Mouse (Mus musculus) MEL-GATA-1-ER (cell line): ENCODE measurements around the gene Cpne9.
"Not testable (repeated sequence)": the region's sequence is repeated elsewhere in the genome, so short reads cannot be mapped to it uniquely, and the experiment has no call there.

Experiments used
- DNase-seq: peaks from one replicate; pipeline ENCODE4 v3.0.0-alpha.2; 2012; ENCODE audit warnings: low read depth; ENCODE audit errors: extremely low read depth

Cpne9 gene

DNA sequence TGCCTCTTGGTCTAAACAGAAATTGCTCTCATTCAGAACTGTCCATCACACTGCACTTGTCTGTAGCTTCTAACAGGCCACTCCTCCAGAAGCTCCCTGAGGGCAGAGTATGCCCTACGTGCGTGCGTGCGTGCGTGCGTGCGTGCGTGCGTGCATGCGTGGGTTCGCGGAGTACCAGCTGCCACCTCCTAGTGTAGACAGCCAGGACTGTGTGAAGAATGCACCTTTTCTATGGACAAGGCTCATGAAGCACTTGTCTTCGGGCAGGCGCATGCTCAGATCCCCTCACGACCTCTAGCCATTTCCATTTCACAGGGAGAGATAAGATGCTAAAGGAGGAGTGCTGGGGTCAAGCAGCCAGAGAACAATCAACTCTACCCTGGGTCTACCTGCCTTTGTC lies 7.2 kb downstream of the Cpne9 start:
- no peak for DNase-seq

DNA sequence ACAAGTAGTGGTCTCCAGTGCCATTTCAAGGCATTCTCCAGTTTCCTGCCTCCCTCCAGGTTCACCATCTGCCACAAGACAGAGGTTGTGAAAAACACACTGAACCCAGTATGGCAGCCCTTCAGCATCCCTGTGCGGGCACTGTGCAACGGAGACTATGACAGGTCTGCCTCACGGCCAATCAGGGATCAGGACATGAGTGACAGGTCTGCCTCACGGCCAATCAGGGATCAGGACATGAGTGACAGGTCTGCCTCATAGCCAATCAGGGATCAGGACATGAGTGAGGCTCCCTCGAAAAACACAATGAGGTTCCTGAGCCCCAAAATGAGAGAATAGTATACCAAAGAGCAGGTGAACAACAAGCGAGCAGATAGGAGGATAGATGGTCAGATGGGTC lies 8.2 kb downstream of the Cpne9 start:
- no peak for DNase-seq

DNA sequence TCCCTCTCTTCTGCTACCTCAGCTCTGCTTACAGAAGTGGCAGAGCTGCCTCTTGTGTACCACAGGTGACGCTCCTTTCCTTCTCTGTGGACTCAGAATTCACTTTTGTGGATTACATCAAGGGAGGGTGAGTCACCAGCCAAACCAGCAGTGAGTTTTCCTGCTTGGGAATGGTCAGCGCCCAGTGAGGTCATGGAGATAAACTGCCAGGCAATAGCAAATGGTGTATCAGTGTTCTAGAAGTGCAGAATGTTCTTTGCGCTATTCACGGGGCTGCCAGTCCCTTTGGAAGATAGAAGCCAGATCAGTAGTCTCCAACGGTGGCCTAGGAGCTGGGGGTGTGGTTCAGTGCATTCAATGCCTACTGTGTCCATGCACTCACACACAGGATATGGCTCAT lies 10.8 kb downstream of the Cpne9 start:
- DNase-seq = no peak

DNA sequence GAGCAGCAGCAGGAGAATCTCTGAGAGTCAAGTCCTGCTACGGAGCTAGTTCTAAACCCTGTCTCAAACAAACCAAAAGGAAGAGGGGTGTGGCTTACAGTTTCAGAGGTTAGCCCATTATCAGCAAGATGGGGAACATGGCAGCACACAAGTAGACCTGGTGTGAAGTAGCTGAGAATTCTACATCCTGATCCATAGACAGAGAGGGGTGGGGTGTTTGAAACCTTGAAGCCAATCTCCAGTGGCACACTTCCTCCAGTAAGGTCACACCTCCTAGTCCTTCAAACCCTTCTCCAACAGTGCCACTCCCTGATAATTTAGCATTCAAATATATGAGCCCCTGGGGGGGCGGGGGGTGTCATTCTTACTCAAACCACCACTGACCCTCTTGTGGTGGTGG lies 13.9 kb downstream of the Cpne9 start:
- DNase-seq = no peak

DNA sequence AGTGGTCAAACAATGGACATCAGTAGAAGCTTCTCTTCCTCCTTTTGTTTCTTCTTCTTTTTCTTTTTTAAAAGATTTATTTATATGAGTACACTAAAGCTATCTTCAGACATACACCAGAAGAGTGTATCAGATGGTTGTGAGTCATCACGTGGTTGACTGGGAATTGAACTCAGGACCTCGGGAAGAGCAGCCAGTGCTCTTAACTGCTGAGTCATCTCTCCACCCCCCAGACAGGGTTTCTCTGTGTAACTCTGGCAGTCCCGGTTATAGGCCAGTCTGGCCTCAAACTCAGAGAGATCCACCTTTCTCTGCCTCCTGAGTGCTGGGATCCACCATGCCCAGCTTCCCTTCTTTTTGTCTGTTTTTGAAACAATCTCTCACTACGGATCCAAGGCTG lies 14.5 kb downstream of the Cpne9 start:
- no peak for DNase-seq

DNA sequence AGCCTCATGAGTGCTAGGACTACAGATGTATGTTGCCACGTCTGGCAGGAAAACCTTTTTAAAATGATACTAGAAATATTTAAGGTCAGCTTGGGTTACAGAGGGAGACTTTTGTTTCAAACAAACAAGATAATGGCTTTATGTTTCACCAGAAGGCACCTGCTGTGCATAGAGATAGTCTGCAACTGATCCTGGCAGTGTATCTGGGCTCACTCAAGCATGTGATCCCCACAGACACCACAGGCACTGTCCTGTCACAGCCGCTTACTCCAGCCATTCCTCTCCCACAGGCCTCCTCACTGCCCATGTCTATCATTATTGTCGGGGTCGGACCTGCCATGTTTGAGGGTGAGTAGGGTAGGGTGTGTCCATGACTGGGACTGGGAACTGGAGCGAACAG lies 19.2 kb downstream of the Cpne9 start:
- no peak for DNase-seq

DNA sequence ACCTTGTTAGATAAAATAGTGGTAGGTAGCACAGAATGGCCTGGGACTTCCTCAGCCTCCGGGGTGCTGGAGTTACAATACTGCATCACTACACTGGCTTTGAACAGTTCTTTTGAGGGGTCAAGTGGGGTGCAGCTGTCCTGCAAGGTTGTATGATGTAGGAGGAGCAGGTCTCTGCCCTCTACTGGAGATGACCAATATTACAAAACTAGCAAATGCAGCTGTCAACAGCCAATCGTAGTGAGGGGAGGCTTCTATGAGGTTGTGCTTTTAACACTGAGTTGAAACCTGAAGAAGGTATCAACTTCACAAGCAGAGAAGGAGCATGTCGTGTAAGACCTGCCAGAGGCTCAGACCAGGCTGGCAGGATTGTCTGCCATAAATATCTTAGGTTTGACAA lies 20.2 kb downstream of the Cpne9 start:
- no peak for DNase-seq

DNA sequence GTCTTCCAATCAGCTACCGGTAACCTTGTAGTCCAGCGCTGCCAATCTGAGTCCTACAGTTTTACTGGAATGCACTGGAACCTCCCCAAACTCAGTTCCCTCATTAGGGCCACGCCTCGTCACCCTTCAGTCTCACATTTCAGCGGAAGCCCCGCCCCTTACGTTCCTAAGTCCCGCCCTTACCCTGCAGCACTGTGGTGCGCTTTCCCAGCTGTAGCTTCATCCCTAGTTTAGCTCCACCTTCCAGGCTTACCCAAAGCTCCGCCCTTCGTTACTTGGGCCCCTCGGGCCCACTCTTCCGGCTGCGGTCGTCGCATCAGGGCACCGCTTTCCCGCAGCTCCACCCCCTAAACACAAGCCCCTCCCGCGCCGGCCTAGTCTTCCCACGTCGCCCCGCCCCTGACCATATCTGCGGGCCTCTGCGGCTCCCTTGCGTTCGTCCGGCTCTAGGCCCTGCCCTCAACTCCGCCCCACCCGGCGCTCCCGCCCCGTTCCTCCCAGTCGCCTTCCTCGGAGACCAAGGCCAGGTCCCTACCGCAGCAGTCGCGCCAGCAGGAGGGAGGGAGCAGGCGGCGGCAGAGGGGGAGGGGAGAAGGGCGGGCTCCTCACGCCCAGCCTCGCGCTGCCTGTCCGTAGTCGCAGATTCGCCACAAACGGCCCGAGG lies 24.3 kb downstream of the Cpne9 start:
- peak; percentile 97 for DNase-seq

DNA sequence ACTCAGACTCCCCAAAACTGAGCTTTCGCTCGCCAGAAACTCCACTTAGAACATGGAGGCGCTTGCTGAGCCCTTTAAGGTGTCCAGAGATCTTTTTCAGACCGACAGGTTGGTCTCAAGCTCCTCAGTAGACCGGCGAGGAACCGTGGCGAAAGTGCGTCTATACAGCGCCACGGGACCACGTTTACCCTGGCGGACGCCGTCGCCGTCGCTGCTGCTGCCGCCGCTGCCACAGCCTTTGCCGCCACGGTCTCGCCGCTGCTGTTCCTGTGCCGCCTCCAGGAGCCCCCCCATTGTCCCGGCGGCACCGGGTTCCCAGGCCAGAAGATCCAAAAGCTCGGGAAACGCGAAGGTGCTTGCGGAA lies 24.9 kb downstream of the Cpne9 start, which contains the start of gene Brpf1:
Gene Brpf1 (plus strand): TSS at position 152 of the 364 bp plus-strand sequence.
- no peak for DNase-seq

DNA sequence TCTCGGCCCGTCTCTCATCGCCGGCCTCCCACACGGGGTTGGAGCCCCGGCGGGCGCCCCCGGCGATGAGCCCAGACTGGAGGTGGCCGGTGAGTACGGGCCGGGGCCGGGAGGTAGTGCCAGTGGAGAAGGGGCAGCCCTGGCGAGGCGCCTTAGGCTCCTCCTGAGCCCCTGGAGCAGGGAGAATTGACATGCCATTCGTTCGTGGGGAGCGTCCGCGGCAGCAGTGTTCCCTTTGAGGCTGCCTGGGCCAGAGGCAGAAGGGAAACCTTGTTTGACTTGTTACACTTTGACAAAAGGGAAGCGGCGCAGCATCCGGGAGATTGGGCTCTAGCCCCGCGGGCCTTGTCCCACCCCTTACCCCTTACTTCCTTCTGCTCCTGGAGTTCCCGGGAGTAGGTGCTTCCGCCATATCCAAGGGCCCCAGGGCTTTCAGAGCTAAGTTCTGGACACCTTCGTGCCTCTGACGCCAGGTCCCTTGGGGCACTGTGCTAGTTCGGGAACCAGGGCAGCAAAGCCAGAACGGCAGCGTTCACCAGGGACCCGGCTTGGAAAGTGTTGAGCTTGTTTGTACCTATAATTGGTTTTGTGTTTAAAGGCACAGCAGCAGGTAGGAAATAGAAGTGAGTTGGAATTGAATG lies 25.5 kb downstream of the Cpne9 start:
- peak; percentile 59 for DNase-seq

DNA sequence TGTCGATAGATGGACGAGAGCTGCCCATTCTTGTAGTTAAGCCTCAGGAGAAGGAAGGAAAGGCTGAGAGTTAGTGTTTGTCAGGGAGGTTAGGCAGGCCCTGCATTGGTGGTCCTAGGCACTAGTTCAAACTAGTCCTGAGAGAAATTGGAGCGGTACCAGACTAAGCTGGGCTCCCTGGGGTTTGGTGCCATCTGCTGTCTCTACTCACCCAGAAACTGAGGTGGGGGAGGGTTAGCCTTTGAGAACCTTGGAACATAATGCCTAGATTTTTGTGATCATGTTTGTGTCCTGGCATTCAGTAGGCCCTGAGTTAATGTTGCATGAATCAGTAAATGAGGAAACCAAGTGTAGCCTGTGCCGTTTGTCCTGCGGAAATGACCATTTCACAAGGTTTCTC lies 26.0 kb downstream of the Cpne9 start:
- no peak for DNase-seq

DNA sequence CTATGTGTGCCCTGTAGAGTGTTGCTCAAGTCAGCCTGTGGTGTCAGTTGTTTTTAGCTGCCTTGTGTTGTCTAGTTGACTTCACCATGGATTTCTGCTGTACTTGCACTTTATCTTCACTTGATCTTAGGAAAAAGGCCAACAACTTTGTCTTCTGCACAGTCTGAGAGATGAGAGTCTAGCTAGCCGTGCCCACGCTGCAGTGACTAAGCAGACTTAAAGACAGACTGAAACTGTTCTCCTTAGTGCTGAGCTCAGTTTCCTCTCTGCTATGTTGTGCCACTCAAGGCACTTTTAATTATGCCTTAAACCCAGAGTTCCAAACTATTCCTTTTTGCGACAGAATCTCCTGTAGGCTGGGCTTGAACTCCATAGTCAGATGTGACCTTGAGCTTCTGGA lies 33.9 kb downstream of the Cpne9 start:
- no peak for DNase-seq

DNA sequence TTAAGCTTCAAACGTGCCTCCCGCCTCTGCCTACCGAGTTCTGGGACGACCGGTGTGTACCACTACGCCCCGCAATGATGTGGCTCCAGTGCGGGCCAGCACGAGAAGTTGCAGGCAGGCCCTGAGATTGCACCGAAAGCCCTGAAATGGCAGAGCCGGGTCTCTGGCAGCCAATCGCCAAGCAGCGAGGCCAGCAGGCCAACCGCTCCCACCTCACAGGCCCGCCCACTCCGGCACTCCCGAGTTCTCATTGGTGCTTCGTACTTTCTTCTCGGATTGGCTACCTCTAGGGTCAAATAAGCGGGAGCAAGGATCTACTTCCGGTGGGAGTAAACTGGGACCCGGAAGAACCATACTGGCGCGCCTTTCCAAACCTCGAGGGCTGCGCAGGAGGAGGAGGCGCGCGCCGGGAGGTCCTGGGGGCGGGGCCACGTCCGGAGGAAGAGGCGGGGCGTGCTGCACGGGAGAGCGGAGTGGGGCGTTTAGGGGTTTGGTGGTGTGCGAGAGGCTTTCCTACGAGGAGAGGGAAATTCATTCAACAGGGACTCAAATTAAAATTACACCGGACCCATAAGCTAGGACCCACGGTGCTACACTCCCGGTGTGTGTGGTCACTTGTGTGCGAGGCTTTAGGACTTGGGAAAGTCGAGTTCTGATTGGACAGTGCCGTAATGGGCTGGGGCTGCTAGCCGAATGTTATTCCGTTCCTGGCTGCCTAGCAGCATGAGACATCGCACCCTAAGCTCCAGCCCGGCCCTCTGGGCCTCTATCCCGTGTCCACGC lies 44.6 kb downstream of the Cpne9 start, which contains the start of gene Ogg1:
Gene Ogg1 (plus strand): TSS at position 440 of the 783 bp plus-strand sequence.
- peak; percentile 99 for DNase-seq

DNA sequence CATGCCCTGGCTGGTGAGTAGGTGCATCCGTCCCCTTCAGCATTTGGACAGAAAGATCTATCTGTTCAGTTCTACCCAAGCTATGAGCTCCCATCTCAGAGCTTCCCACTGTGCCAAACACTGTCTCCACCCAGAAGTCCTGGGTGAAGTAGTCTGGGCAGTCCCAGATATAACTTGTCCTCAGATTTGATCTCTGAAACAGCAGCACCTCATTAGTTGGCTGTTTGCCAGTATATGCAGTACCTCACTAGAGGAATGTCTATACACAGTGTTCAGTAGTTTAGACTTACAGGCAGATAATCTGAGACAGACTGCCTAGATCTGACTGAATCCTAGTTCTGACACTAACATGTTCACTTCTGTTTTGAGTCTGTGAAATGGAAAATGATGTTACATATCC lies 47.3 kb downstream of the Cpne9 start:
- DNase-seq = no peak

DNA sequence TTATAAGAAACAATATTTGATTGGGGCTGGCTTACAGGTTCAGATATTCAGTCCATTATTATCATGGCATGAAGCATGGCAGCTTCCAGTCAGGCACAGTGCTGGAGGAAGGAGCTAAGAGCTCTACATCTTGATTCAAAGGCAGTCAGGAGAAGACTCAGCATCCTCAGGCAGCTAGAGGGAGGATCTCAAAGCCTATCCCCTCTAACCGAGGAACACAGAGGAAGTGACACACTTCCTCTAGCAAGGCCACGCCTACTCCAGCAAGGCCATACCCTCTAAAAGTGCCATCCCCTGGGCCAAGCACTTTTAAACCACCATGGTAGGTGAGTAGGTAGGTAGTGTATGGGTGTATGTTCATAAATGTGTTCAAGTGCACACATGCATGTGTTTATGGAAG lies 48.4 kb downstream of the Cpne9 start:
- peak; percentile 80 for DNase-seq

DNA sequence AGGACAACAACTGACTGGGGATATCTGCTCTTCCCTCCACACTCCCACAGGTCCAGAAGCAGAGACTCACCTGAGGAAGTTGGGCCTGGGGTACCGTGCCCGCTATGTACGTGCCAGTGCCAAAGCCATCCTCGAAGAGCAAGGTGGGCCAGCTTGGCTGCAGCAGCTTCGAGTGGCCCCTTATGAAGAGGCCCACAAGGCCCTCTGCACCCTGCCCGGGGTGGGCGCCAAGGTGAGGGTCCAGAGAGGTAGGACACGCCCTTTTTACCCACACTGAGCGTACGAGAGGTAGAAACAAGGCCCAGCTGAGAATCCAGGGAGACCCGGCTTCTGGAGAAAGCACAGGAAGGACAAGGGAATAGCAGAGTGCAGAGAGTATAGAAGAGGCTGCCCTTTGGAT lies 49.6 kb downstream of the Cpne9 start:
- no peak for DNase-seq

DNA sequence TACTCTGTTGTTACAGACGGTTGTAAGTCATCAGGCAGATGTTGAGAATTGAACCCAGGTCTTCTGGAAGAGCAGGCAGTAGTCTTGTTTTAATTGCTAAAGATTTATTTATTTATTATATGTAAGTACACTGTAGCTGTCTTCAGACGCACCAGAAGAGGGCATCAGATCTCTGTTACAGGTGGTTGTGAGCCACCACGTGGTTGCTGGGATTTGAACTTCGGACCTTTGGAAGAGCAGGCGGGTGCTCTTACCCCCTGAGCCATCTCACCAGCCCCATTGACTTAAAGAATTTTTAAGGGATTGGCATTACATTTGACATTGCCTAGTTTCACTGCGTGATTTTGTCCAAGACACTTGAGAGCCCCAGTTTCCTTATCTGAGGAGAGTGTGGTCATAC lies 50.6 kb downstream of the Cpne9 start:
- not testable (repeated sequence) for DNase-seq

DNA sequence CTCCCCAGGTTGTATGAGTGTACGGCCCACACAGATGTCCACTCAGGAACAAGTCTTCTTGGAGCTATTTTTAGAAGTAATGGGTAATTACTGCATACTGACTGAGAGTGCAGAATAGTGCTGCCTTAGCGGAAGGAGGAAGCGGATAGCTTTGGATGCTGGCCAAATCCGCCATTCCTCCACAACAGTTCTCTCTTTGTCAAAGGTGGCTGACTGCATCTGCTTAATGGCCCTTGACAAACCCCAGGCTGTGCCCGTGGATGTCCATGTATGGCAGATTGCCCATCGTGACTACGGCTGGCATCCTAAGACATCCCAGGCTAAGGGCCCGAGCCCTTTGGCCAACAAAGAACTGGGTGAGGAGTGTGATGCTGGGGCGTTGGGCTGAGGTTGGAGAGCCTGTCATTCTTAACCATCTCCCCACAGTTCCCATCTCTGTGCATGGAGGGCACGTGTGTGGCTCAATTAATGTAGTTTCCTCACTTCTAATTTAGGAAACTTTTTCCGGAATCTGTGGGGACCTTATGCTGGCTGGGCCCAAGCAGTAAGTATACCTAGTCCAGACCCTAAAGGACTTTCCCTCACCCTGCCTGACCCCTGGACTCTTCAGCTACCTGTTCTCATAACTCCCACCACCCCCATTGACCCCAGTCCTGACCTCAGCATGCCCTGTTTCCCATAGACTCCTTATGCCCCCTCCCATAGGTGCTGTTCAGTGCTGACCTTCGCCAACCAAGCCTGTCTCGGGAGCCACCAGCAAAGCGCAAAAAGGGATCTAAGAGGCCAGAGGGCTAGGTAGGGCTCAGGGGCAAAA lies 51.2 kb downstream of the Cpne9 start:
- DNase-seq = no peak

DNA sequence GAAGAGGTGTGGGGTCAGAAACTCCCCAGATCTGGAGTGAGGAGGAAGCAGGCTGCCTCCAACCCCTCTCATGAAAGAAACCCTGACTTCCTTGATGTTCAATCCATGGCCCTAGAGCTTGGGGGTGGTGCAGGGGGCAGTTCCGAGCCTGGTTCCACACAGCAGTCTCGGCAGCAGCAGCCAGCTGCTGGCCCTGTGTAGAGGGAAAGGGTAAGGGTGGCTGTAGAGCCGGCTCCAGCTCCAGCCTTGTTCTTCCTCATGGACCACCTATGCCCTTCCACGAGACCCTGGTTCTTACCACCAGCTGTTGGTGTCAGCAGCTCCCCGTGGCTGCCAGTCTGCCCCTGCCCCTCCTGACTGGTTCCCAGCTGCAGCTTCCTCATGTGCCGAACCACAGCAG lies 52.1 kb downstream of the Cpne9 start:
- no peak for DNase-seq

DNA sequence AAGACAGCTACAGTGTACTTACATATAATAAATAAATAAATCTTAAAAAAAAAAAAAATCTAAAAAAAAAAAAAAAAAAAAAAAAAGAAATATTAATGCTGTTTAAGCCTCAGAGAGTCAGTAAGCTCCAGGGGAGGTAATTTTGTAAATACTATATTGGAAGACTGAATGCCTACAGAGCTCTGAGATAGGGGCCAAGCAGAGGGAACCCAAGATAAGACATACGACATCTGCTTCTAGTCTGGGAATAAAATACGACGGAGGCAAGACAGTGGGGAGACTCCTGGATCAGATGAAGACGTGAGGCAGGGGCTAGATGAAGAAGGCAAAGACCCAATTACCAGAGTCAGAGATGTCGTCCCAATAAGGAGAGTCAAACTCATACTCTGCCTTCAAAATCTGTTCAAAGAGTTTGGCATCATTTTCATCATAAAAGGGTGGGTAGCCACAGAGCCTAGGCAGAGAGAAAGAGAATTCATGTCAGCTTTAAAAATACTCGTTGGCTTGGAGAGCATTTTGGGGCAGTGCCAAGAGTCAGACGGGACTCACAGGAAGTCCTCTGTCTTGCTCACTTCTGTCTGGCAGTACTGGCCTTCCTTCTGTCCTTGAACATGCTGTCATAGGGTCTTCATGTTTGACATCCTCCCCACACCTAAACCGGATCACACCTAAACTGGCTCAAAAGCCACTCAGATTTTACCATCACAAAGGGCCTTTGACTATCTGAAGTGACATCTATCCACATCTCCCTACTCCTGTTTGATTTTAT lies 54.9 kb downstream of the Cpne9 start:
- no peak for DNase-seq

DNA sequence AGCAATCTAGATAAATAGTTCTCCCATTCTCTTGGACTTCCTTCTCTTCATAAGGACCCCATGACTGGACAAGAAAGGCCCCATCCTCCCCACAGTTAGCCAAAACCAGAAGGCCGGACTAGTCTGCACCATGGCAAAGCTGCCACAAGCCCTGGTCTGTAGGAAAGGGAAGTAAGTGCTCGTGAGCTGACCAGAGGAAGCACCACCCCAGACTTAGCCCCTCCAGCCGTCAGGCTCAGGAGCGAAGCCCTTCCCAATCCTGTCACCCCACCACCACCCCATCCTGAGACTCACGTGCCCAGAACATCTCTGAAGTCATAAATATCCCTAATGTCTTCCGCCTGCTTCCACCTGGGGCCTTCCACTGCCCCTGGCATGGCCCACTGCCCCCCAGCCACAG lies 59.5 kb downstream of the Cpne9 start:
- no peak for DNase-seq
